7 mouse cellular contexts compared by ENCODE assay signal in the genomic region with DNA sequence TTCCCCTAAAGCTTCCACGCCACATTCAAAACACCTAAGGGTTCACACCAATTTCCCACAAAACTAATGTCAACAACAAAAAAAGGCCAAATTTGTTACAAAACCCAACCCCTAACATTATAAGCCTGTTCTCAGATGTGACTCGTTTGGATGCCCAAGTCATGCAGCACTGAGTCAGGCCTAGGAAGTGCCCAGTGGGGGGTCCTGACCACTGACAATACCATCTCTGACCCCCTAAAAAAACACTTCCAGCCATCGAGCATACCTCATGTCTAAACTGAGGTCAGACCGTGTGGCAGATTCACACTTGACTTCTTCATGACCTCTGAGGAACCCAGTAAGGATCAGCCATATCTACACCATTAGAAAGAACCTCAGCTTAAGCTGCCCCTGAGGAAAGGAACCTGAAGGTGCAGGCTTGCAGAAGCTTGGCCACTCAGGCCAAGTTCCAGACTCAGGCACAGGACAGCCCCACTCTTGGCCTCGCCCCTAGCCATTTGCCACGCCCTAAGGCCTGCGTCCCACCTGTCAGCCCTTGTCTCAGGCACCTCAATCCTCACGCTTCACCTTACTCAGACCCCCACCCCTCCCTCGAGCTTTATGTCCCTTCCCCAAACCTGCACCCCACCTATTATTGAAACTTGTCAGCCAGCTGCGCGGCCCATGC. TPM values are rescaled to one million over a fixed set of nuclear protein-coding genes. Genes with fewer than 3 reads are reported as not detected.
DNase-seq lines count a peak whose midpoint lies in the region; ATAC-seq and TF ChIP-seq lines count a peak whose summit lies in the region.

No protein-coding gene starts in this region.

- H3K27me3 ChIP-seq in lung, embryonic 16.5 days (ENCODE audit: control insufficient read depth, insufficient read depth, low read depth, low read length) = no peaks in the 10 kb centered on the region
- H3K27me3 ChIP-seq in embryonic facial prominence, embryonic 13.5 days = no peaks in the 10 kb centered on the region
- no peaks in the 10 kb centered on the region for H3K27me3 ChIP-seq in intestine, embryonic 15.5 days (replicated peaks)
- no peaks in the 10 kb centered on the region for H3K27me3 ChIP-seq in midbrain, postnatal 0 days (ENCODE audit: insufficient read depth, low read length)

- 0 out of 2 replicates have a peak, but pooled peaks cover 3% of the 10 kb centered on the region for H3K9me3 ChIP-seq in lung, embryonic 16.5 days (ENCODE audit: control insufficient read depth, low read length)
- H3K9me3 ChIP-seq in embryonic facial prominence, embryonic 13.5 days = no peaks in the 10 kb centered on the region
- H3K9me3 ChIP-seq in intestine, embryonic 15.5 days = no peaks in the 10 kb centered on the region
- no peaks in the 10 kb centered on the region for H3K9me3 ChIP-seq in midbrain, postnatal 0 days (ENCODE audit: low read length)

- H3K27ac ChIP-seq in lung, embryonic 16.5 days (ENCODE audit: low read length) = peak overlapping the region; percentile 77
- H3K27ac ChIP-seq in embryonic facial prominence, embryonic 13.5 days = 0 out of 2 replicates have a peak overlapping the region, but pooled peaks have one; percentile 30
- H3K27ac ChIP-seq in intestine, embryonic 15.5 days = peak overlapping the region; percentile 80
- H3K27ac ChIP-seq in midbrain, postnatal 0 days (ENCODE audit: low read depth, low read length) = peak overlapping the region; percentile 75; the same call in 1 of the 2 replicates

- H3K4me2 ChIP-seq in lung, embryonic 16.5 days (ENCODE audit: low read depth, low read length) = peak overlapping the region; percentile 64
- peak overlapping the region; percentile 95 for H3K4me2 ChIP-seq in embryonic facial prominence, embryonic 13.5 days
- H3K4me2 ChIP-seq in intestine, embryonic 15.5 days (replicated peaks) = peak overlapping the region; percentile 65
- H3K4me2 ChIP-seq in midbrain, postnatal 0 days (ENCODE audit: low read depth, low read length, poor library complexity, severe bottlenecking) = peak overlapping the region; percentile 90

- H3K9ac ChIP-seq in lung, embryonic 16.5 days (ENCODE audit: low read length) = peak overlapping the region; percentile 21
- peak overlapping the region; percentile 49; the same call in 1 of the 2 replicates for H3K9ac ChIP-seq in embryonic facial prominence, embryonic 13.5 days
- peak overlapping the region; percentile 35 for H3K9ac ChIP-seq in intestine, embryonic 15.5 days
- H3K9ac ChIP-seq in midbrain, postnatal 0 days (replicated peaks; ENCODE audit: low read length, poor library complexity, severe bottlenecking) = peak overlapping the region; percentile 46; the same call in 1 of the 2 replicates

- WGBS in lung, embryonic 16.5 days = 19% methylated on average over 11 of the region's 11 CpGs
- WGBS in embryonic facial prominence, embryonic 13.5 days = 25% methylated on average over 11 of the region's 11 CpGs
- 23% methylated on average over 11 of the region's 11 CpGs for whole genome bisulfite sequencing in intestine, embryonic 15.5 days
- 29% methylated on average over 11 of the region's 11 CpGs for WGBS in midbrain, postnatal 0 days

- peak; percentile 71 for ATAC-seq in lung, embryonic 16.5 days (ENCODE audit: low read depth)
- peak; percentile 56 for ATAC-seq in embryonic facial prominence, embryonic 13.5 days (ENCODE audit: insufficient number of reproducible peaks, insufficient read depth, low FRiP score, low TSS enrichment, low read depth)
- ATAC-seq in intestine, embryonic 15.5 days = peak; percentile 79
- ATAC-seq in midbrain, postnatal 0 days (ENCODE audit: low FRiP score) = peak; percentile 43; the same call in 1 of the 2 replicates

- intact Hi-C loops in left cerebral cortex, postnatal 4 days (cut with DNase I) = loop anchor here (10.0 kb wide), 1 partner anchor 154 kb away; a partner anchor contains a TSS

- DNase-seq in lung, postnatal 4 days = no peak
- DNase-seq in midbrain, postnatal 0 days (ENCODE audit: low spot score) = no peak
- DNase-seq in thymus, postnatal 14 days = no peak
- DNase-seq in left cerebral cortex, postnatal 4 days = no peak

- H3K4me3 ChIP-seq in lung, embryonic 16.5 days (ENCODE audit: low read length) = peak overlapping the region; percentile 91
- peak overlapping the region; percentile 92 for H3K4me3 ChIP-seq in embryonic facial prominence, embryonic 13.5 days
- peak overlapping the region; percentile 81 for H3K4me3 ChIP-seq in intestine, embryonic 15.5 days (replicated peaks)
- H3K4me3 ChIP-seq in midbrain, postnatal 0 days (ENCODE audit: low read depth, low read length) = peak overlapping the region; percentile 87

- peaks cover 14% of the 10 kb centered on the region for H3K4me1 ChIP-seq in lung, embryonic 16.5 days (replicated peaks; ENCODE audit: control insufficient read depth, insufficient read depth, low read length)
- H3K4me1 ChIP-seq in embryonic facial prominence, embryonic 13.5 days = peaks cover 20% of the 10 kb centered on the region
- peaks cover 16% of the 10 kb centered on the region for H3K4me1 ChIP-seq in intestine, embryonic 15.5 days (replicated peaks)
- peaks cover 8% of the 10 kb centered on the region; the same call in 1 of the 2 replicates for H3K4me1 ChIP-seq in midbrain, postnatal 0 days (ENCODE audit: insufficient read depth, low read length)

- no peak for TF ChIP-seq CTCF in midbrain, postnatal 0 days (IDR thresholded peaks at IDR 0.05)

- H3K36me3 ChIP-seq in lung, embryonic 16.5 days (ENCODE audit: control insufficient read depth, insufficient read depth, low read length) = peaks cover 10% of the 10 kb centered on the region
- peaks cover 25% of the 10 kb centered on the region for H3K36me3 ChIP-seq in embryonic facial prominence, embryonic 13.5 days
- H3K36me3 ChIP-seq in intestine, embryonic 15.5 days = peaks cover 5% of the 10 kb centered on the region; the same call in 1 of the 2 replicates
- peaks cover 12% of the 10 kb centered on the region; the same call in 1 of the 2 replicates for H3K36me3 ChIP-seq in midbrain, postnatal 0 days (ENCODE audit: insufficient read depth, low read length)

RNA-seq across cellular contexts. Expression of a gene that starts 0.7 kb away (rescaled TPM):
- polyA plus RNA-seq in lung, embryonic 16.5 days (2015; fragmentation: Nextera tagmentation; extraction: Ambion mirVana) = 17.3 and 17.4 TPM in 2 replicates
- polyA plus RNA-seq in embryonic facial prominence, embryonic 13.5 days (2015; fragmentation: Nextera tagmentation; extraction: Ambion mirVana) = 27.7 and 31.1 TPM in 2 replicates
- 25.3 and 26.1 TPM in 2 replicates for polyA plus RNA-seq in intestine, embryonic 15.5 days (2015; fragmentation: Nextera tagmentation; extraction: Ambion mirVana)
- 312 and 397 TPM in 2 replicates for total RNA-seq in midbrain, postnatal 0 days (2014; rRNA removed)
- 415 and 445 TPM in 2 replicates for polyA plus RNA-seq in midbrain, postnatal 0 days (2015; fragmentation: Nextera tagmentation; extraction: Ambion mirVana)
- total RNA-seq in left cerebral cortex, postnatal 4 days (2021) = 100 to 1,000 TPM; 366 to 388 TPM

RNA-seq across cellular contexts. Expression of a gene that starts 0.9 kb away (rescaled TPM):
- 4.8 and 5.8 TPM in 2 replicates for polyA plus RNA-seq in lung, embryonic 16.5 days (2015; fragmentation: Nextera tagmentation; extraction: Ambion mirVana)
- 4.4 and 4.6 TPM in 2 replicates for polyA plus RNA-seq in embryonic facial prominence, embryonic 13.5 days (2015; fragmentation: Nextera tagmentation; extraction: Ambion mirVana)
- polyA plus RNA-seq in intestine, embryonic 15.5 days (2015; fragmentation: Nextera tagmentation; extraction: Ambion mirVana) = 7.0 and 7.5 TPM in 2 replicates
- total RNA-seq in midbrain, postnatal 0 days (2014; rRNA removed) = 11.6 and 14.0 TPM in 2 replicates
- polyA plus RNA-seq in midbrain, postnatal 0 days (2015; fragmentation: Nextera tagmentation; extraction: Ambion mirVana) = 1.9 and 2.9 TPM in 2 replicates
- total RNA-seq in left cerebral cortex, postnatal 4 days (2021) = 10 to 100 TPM in 1 of 2 experiments, 1 to 10 TPM in 1; 7.8 to 11.4 TPM

RNA-seq across cellular contexts. Expression of a gene that starts 51.3 kb away (rescaled TPM):
- 56.0 and 56.5 TPM in 2 replicates for polyA plus RNA-seq in lung, embryonic 16.5 days (2015; fragmentation: Nextera tagmentation; extraction: Ambion mirVana)
- 51.5 and 53.0 TPM in 2 replicates for polyA plus RNA-seq in embryonic facial prominence, embryonic 13.5 days (2015; fragmentation: Nextera tagmentation; extraction: Ambion mirVana)
- polyA plus RNA-seq in intestine, embryonic 15.5 days (2015; fragmentation: Nextera tagmentation; extraction: Ambion mirVana) = 39.8 and 41.2 TPM in 2 replicates
- 63.6 and 75.0 TPM in 2 replicates for total RNA-seq in midbrain, postnatal 0 days (2014; rRNA removed)
- 32.1 and 35.3 TPM in 2 replicates for polyA plus RNA-seq in midbrain, postnatal 0 days (2015; fragmentation: Nextera tagmentation; extraction: Ambion mirVana)
- total RNA-seq in left cerebral cortex, postnatal 4 days (2021) = 10 to 100 TPM; 77.1 to 81.6 TPM

Comparison
In these comparisons a context has a peak if more than half of its experiments do, and no peak if none do; other contexts are left out.
1. H3K27ac ChIP-seq: peak in every context shown above with its lines; median percentile 80 in intestine, embryonic 15.5 days; 77 in lung, embryonic 16.5 days; 75 in midbrain, postnatal 0 days; 30 in embryonic facial prominence, embryonic 13.5 days.
2. RNA of a gene that starts 0.7 kb away (polyA plus RNA-seq): 415 to 445 TPM in midbrain, postnatal 0 days; 27.7 to 31.1 TPM in embryonic facial prominence, embryonic 13.5 days, 25.3 to 26.1 TPM in intestine, embryonic 15.5 days and 17.3 to 17.4 TPM in lung, embryonic 16.5 days; every median in the first group is over 10 times any median in the second.
3. Peak in every context shown above with its lines, with median percentiles within 50 percentile points of each other: ATAC-seq, H3K4me2 ChIP-seq, H3K4me3 ChIP-seq and H3K9ac ChIP-seq.